Mouse (Mus musculus): ENCODE data around the gene Bcl2l2. TPM values are rescaled to one million over a fixed set of nuclear protein-coding genes. Genes with fewer than 3 reads are reported as not detected.

Gene Bcl2l2
- total and polyA plus RNA-seq, 2 experiments from 2014 or later: 3.7 to 23.1 TPM

GRCm38 (mm10) chr14:54863501-54864312, 19.5 kb upstream of the Bcl2l2 start:
- Histone ChIP-seq H3K27ac (ENCODE audit: low read depth, low read length) (peak overlapping the region; percentile 62), H3K4me3 (ENCODE audit: low read depth, low read length) (peak overlapping the region; percentile 93), H3K27me3 (ENCODE audit: insufficient read depth, low read length) (no peaks in the 10 kb centered on the region), H3K4me1 (ENCODE audit: insufficient read depth, low read length) (no peaks in the 10 kb centered on the region), H3K4me2 (ENCODE audit: low read depth, low read length, poor library complexity, severe bottlenecking) (peak overlapping the region; percentile 84), H3K9me3 (ENCODE audit: low read length) (no peaks in the 10 kb centered on the region), H3K36me3 (ENCODE audit: insufficient read depth, low read length) (no peaks in the 10 kb centered on the region), H3K9ac (replicated peaks; ENCODE audit: low read length, poor library complexity, severe bottlenecking) (peak overlapping the region; percentile 84)
- peak; percentile 95 for DNase-seq (ENCODE audit: low spot score)
- no peak; the same call in none of the 2 replicates for TF ChIP-seq CTCF (IDR thresholded peaks at IDR 0.05)
- WGBS: under 1% methylated on average over 44 of the region's 56 CpGs
- peak; percentile 99 for ATAC-seq (ENCODE audit: low FRiP score)

- H3K4me2 ChIP-seq (ENCODE audit: low read depth, low read length, poor library complexity, severe bottlenecking): peak overlapping the region; percentile 84
- peak; percentile 29; the same call in 1 of the 2 replicates for ATAC-seq (ENCODE audit: low FRiP score)
- TF ChIP-seq CTCF (IDR thresholded peaks at IDR 0.05): no peak
- no peaks in the 10 kb centered on the region for H3K27me3 ChIP-seq (ENCODE audit: insufficient read depth, low read length)
- H3K9ac ChIP-seq (replicated peaks; ENCODE audit: low read length, poor library complexity, severe bottlenecking): peak overlapping the region; percentile 84
- H3K4me1 ChIP-seq (ENCODE audit: insufficient read depth, low read length): no peaks in the 10 kb centered on the region
- H3K4me3 ChIP-seq (ENCODE audit: low read depth, low read length): peak overlapping the region; percentile 93
- H3K27ac ChIP-seq (ENCODE audit: low read depth, low read length): peak overlapping the region; percentile 21; the same call in 1 of the 2 replicates
- no peaks in the 10 kb centered on the region for H3K36me3 ChIP-seq (ENCODE audit: insufficient read depth, low read length)
- DNase-seq (ENCODE audit: low spot score): no peak
- 17% methylated on average over 21 of the region's 21 CpGs for WGBS
- no peaks in the 10 kb centered on the region for H3K9me3 ChIP-seq (ENCODE audit: low read length)
Observed at GRCm38 (mm10) chr14:54864313-54865036, 18.7 kb upstream of the Bcl2l2 start.

- WGBS: 88% methylated on average over 5 of the region's 5 CpGs
- Histone ChIP-seq H3K27me3 (ENCODE audit: insufficient read depth, low read length) (no peaks in the 10 kb centered on the region), H3K36me3 (ENCODE audit: insufficient read depth, low read length) (no peaks in the 10 kb centered on the region), H3K4me2 (ENCODE audit: low read depth, low read length, poor library complexity, severe bottlenecking) (no peak overlapping the region), H3K9ac (replicated peaks; ENCODE audit: low read length, poor library complexity, severe bottlenecking) (no peak overlapping the region), H3K9me3 (ENCODE audit: low read length) (no peaks in the 10 kb centered on the region), H3K4me1 (ENCODE audit: insufficient read depth, low read length) (no peaks in the 10 kb centered on the region), H3K27ac (ENCODE audit: low read depth, low read length) (no peak overlapping the region), H3K4me3 (ENCODE audit: low read depth, low read length) (no peak overlapping the region)
- no peak for ATAC-seq (ENCODE audit: low FRiP score)
- no peak for DNase-seq (ENCODE audit: low spot score)
- TF ChIP-seq CTCF (IDR thresholded peaks at IDR 0.05): no peak
Observed at GRCm38 (mm10) chr14:54865626-54866025, 17.6 kb upstream of the Bcl2l2 start.

- Histone ChIP-seq H3K27ac (ENCODE audit: low read depth, low read length) (no peak overlapping the region), H3K4me3 (ENCODE audit: low read depth, low read length) (no peak overlapping the region), H3K27me3 (ENCODE audit: insufficient read depth, low read length) (no peaks in the 10 kb centered on the region), H3K4me1 (ENCODE audit: insufficient read depth, low read length) (no peaks in the 10 kb centered on the region), H3K4me2 (ENCODE audit: low read depth, low read length, poor library complexity, severe bottlenecking) (no peak overlapping the region), H3K36me3 (ENCODE audit: insufficient read depth, low read length) (no peaks in the 10 kb centered on the region), H3K9ac (replicated peaks; ENCODE audit: low read length, poor library complexity, severe bottlenecking) (no peak overlapping the region), H3K9me3 (ENCODE audit: low read length) (no peaks in the 10 kb centered on the region)
- TF ChIP-seq CTCF (IDR thresholded peaks at IDR 0.05): no peak
- WGBS: 62% methylated on average over 3 of the region's 3 CpGs
- ATAC-seq (ENCODE audit: low FRiP score): no peak
- no peak for DNase-seq (ENCODE audit: low spot score)
Observed at GRCm38 (mm10) chr14:54866268-54866667, 16.9 kb upstream of the Bcl2l2 start.

GRCm38 (mm10) chr14:54866936-54867335, 16.2 kb upstream of the Bcl2l2 start:
- no peak overlapping the region for H3K9ac ChIP-seq (replicated peaks; ENCODE audit: low read length, poor library complexity, severe bottlenecking)
- H3K4me1 ChIP-seq (ENCODE audit: insufficient read depth, low read length): no peaks in the 10 kb centered on the region
- ATAC-seq (ENCODE audit: low FRiP score) (no peak), DNase-seq (ENCODE audit: low spot score) (no peak)
- H3K36me3 ChIP-seq (ENCODE audit: insufficient read depth, low read length): no peaks in the 10 kb centered on the region; the same call in 1 of the 2 replicates
- peak; percentile 62 for TF ChIP-seq CTCF (IDR thresholded peaks at IDR 0.05)
- H3K27ac ChIP-seq (ENCODE audit: low read depth, low read length): no peak overlapping the region
- no peaks in the 10 kb centered on the region for H3K9me3 ChIP-seq (ENCODE audit: low read length)
- no peak overlapping the region for H3K4me2 ChIP-seq (ENCODE audit: low read depth, low read length, poor library complexity, severe bottlenecking)
- 54% methylated on average over 5 of the region's 5 CpGs for WGBS
- no peaks in the 10 kb centered on the region for H3K27me3 ChIP-seq (ENCODE audit: insufficient read depth, low read length)
- no peak overlapping the region for H3K4me3 ChIP-seq (ENCODE audit: low read depth, low read length)

GRCm38 (mm10) chr14:54868026-54868425, 15.2 kb upstream of the Bcl2l2 start:
- Histone ChIP-seq H3K9ac (replicated peaks; ENCODE audit: low read length, poor library complexity, severe bottlenecking) (no peak overlapping the region), H3K4me3 (ENCODE audit: low read depth, low read length) (no peak overlapping the region), H3K4me1 (ENCODE audit: insufficient read depth, low read length) (no peaks in the 10 kb centered on the region), H3K27me3 (ENCODE audit: insufficient read depth, low read length) (no peaks in the 10 kb centered on the region), H3K27ac (ENCODE audit: low read depth, low read length) (no peak overlapping the region), H3K4me2 (ENCODE audit: low read depth, low read length, poor library complexity, severe bottlenecking) (no peak overlapping the region), H3K36me3 (ENCODE audit: insufficient read depth, low read length) (no peaks in the 10 kb centered on the region; the same call in 1 of the 2 replicates), H3K9me3 (ENCODE audit: low read length) (no peaks in the 10 kb centered on the region)
- no peak for DNase-seq (ENCODE audit: low spot score)
- no peak for ATAC-seq (ENCODE audit: low FRiP score)
- 86% methylated on average over 4 of the region's 4 CpGs for WGBS
- TF ChIP-seq CTCF (IDR thresholded peaks at IDR 0.05): no peak

Measured in midbrain, postnatal 0 days (tissue).